Mouse (Mus musculus) embryo, embryonic 11 days (tissue): ENCODE results near the gene Hist1h2ae.

Experiments used
- DNase-seq: peaks from one replicate; pipeline ENCODE4 v3.0.0-alpha.2; 2015

Hist1h2ae gene

DNA sequence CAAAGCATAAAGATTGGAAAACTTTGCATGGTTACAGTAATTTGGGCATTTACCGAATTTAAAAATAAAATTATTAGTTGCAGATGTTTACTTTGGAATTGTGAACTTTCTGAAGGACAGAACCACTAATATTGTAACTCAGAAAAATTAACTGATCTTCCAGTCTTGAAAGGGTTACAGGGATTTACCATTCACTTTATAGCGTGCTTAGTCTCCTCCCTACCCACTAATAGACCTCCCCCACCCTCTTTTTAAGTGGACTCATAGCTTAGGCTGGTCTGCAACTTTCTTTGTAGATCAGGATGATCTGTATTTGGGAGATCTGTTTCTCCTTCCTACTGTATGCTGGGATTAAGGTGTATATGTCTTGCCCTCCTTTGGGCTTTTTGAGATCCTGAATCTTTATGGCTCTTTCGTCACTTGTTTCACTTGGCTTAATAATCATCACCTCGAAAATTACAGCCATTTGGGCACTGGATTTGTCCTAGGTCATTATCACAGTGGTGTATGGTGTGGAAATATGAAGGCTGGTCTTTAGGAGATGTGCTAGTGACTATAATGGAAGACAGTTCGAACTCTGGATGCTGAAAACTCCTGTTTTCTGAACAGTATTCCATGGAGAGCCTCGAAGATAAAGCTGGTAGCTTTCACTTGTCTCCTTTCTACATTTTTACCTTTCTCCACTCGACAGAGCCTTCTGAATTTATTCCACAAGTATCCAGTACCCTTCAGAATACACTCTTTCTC, 34.8 kb downstream of the Hist1h2ae start:
- DNase-seq, result peak; percentile 50

DNA sequence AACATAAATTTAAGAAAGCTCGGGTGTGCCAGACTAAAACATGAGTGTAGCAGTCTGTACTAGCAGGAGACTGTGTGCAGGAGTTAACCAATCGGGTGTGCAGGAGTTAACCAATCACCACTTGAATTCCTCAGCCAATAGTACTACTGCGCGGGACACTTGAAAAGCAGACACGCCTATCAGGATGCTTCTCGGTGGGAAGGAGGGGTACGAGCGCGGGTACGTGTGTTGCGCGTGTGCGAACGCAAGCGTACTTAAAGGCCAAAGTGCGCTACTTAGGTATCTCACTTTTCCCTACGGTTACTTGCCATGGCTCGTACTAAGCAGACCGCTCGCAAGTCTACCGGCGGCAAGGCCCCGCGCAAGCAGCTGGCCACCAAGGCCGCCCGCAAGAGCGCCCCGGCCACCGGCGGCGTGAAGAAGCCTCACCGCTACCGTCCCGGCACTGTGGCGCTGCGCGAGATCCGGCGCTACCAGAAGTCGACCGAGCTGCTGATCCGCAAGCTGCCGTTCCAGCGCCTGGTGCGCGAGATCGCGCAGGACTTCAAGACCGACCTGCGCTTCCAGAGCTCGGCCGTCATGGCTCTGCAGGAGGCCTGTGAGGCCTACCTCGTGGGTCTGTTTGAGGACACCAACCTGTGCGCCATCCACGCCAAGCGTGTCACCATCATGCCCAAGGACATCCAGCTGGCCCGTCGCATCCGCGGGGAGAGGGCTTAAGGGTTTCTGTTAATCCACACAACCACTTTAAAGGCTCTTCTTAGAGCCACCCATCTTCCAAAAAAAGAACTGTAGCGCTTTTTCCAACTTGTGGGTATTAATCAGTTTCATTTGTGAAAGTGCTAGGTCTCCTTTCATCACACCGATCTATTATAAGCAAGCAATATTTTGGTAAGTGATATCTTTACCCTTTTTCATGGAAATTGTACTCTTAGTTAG, 35.6 kb downstream of the Hist1h2ae start, which contains the start of gene Hist1h3g:
TSS of gene Hist1h3g (plus strand) at position 286 of the 939 bp plus-strand sequence.
- peak; percentile 96 for DNase-seq

GRCm38 (mm10) chr13:23534368-23535131, 36.5 kb downstream of the Hist1h2ae start:
- no peak for DNase-seq

- DNase-seq, result peak; percentile 94
These were observed 37.3 kb downstream of the Hist1h2ae start, which contains the start of gene Hist1h2af for GRCm38 (mm10) chr13:23533560-23534367. Gene Hist1h2af, plus strand, starts transcription at chr13:23533906.

GRCm38 (mm10) chr13:23532262-23533075, 38.6 kb downstream of the Hist1h2ae start:
- peak; percentile 46 for DNase-seq

DNA sequence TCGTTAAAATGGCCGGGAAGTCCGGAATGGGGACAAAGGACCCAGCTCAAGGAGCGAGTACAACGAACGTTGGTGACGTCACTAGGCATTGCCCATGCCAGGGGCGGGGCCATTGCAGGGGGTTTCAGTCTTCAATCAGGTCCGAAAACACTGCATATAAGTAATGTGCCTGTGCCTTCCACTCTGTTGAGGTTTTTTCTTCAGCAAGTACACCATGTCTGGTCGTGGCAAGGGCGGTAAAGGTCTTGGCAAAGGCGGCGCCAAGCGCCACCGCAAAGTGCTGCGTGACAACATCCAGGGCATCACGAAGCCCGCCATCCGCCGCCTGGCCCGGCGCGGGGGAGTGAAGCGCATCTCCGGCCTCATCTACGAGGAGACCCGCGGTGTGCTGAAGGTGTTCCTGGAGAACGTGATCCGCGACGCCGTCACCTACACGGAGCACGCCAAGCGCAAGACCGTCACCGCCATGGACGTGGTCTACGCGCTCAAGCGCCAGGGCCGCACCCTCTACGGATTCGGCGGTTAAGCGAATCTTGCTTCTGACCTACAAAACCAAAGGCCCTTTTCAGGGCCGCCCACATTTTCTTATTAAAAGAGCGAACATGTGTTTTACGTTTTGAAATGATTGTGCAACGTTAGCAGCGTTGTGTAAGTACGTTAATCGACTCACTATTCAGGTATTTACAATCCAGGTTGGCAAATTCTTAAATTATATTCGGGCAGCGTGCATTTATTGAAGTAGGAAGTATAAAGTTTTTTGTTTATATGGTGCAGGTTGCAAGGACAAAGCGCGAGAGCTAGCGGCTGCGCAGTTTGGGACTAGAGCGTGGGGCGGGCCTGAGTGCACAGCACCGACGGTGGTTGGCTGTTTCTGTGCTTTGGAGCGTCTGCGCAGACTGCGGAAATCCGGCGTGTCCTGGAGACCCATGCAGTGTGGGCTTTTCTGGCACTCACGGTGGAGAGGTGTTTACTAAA, 39.8 kb downstream of the Hist1h2ae start, which contains the start of gene Hist1h4h:
TSS of gene Hist1h4h (plus strand) at position 150 of the 975 bp plus-strand sequence.
- DNase-seq, result peak; percentile 99

DNA sequence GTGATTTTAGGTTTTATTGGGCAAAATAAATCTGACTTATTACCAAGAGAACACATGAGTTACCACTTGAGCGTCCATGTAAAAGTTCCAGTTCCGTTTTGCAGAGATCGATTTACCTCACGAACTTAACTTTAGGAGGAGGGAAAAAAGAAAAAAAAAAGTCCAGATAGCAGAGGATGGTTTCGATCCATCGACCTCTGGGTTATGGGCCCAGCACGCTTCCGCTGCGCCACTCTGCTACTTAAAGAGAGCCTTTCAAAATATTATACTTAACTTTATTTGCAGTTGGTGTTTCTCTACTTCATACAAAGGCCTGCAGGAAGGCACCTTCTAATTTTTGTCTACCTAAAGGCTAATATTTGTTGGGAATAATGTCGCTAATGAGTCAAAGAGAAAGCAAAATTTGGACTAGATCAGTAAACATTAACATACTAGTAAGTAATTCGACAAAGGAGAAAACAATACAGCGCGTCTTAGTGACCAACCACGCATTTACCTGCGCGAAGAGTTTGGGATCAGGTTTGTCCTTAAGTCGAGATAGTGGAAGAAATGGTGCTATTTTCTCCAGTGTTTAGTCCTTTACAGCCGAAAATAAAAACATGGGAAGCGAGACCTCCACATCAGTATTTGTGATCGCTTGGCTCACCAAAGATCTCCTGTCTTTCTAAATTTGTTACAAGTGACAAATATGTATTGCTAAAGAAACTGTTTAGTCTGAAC, 40.7 kb downstream of the Hist1h2ae start:
- peak; percentile 70 for DNase-seq

GRCm38 (mm10) chr13:23529480-23530165, 41.4 kb downstream of the Hist1h2ae start:
- DNase-seq, result no peak

- no peak for DNase-seq
These were observed 42.0 kb downstream of the Hist1h2ae start for GRCm38 (mm10) chr13:23529005-23529404.

- peak; percentile 93 for DNase-seq
These were observed 44.7 kb downstream of the Hist1h2ae start for GRCm38 (mm10) chr13:23526312-23526711.

DNA sequence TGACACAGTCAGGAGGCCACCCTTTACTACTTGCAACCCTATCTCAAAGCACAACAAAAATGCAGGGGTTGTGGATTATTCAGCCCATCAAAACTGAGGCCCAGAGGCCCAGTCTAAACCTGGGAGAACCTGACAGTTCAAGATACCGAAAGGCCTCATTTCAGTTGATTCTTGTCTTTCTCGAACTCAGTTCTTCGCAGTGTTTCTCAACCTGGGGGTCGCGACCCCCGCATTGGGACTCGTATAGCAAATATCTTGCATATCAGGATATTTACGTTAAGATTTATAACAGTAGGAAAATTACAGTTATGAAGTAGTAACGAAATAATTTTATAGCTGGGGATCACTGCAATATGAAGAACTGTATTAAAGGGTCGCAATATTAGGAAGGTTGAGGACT, 45.1 kb downstream of the Hist1h2ae start:
- DNase-seq, result peak; percentile 70

- DNase-seq, result peak; percentile 85
These were observed 46.4 kb downstream of the Hist1h2ae start for GRCm38 (mm10) chr13:23524654-23525053.

DNA sequence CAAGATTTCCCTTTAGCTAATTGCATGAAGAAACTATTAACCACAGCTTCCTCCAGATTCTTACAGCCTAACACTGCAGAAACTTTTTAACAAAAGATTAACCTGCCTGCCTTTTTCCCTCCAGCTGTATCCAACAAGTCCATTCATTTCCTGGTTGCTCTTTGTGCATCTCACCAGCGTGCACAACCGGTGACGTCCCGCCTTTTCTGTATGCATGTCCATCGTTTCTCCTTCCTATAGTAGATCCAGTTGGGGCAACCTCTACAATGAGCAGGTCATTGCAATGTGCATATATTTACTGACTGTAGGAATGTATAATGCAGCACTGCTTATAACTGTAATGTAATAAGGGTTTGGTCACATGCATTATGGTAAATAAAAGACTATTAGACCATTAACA, 47.0 kb downstream of the Hist1h2ae start:
- DNase-seq, result no peak

- DNase-seq, result peak; percentile 84
These were observed 49.3 kb downstream of the Hist1h2ae start for GRCm38 (mm10) chr13:23521703-23522102.
